Mouse (Mus musculus) bone marrow, adult 2 months (tissue): ENCODE data around the gene Lrch1.

Source experiments
- CTCF ChIP-seq: fragments of 200-500 bp; IDR thresholded peaks from 2 replicates; pipeline ENCODE4 v1.5.1; 2011; ENCODE audit warnings: low read length, control low read depth; ENCODE audit not compliant: control insufficient read depth, insufficient read depth
- POLR2A ChIP-seq: fragments of 200-500 bp; IDR thresholded peaks from 2 replicates; pipeline ENCODE4 v1.6.1; 2011; ENCODE audit warnings: low read depth, mild to moderate bottlenecking, control low read depth, low read length, borderline replicate concordance; ENCODE audit not compliant: control insufficient read depth

DNA sequence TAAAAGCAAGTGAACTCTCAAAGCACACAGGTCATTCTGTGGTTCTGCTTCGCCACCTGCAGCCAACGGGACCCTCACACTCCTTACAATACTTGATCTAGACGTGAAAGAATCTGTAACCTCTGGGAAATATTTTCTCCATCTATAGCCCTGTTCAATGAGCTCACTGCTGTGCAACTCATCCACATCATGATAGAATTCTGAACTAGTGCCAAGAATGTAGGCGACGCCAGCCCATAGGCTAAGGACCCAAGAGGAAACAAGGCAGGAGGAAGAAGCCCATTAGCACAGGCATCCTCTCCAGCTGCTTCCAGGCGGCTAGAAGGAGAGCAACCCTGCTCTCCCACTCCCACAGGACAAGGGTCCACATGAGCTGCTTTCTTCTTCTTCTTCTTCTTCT, 98.7 kb downstream of the Lrch1 start:
- TF ChIP-seq POLR2A (no peak), CTCF (no peak)
